Mouse (Mus musculus) kidney, postnatal 4 days (tissue): Measurements from ENCODE around the gene Crkl.
A peak's percentile ranks its signal among the peaks of the same experiment; 100 is the strongest.

ENCODE experiments used
- DNase-seq, 2 experiments: peaks; one replicate each; pipeline ENCODE4 v3.0.0; 2021; ENCODE audit warnings: mixed read lengths in 2 of 2

The Crkl gene

GRCm38 (mm10) chr16:17529981-17530586 is 78.3 kb downstream of the Crkl start:
- DNase-seq = peak; percentile 37 to 55

DNA sequence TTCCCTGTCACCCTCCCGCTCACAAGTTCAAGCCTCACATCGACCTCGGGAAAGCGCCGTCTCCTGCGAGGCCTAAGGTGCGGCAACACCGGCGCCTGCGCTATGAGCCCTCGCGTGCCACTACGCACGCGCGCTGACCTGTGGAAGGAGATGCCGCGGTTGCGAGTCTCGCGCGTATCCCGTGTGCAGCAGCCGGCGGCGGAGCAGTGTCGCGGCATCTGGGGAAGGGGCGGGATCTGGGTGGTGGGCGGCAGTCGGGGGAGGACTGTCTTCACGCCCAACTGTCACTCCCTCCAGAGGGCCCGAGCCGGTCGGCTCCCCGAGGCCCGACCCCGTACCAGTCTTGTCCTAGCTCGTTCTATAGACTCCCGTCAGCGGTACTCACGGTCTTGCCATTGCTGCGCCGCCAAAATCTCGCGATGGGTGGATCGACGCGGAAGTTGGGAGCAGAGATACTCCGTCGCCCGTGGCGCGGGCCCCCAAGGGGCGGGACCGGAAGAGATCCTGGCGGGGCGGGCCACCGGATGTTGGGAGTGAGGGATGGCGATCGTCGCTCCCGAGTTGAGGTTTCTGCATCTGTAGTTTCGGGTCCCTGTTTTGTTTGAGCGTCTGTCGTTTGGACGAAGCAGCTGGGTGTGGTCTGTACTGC is 79.0 kb downstream of the Crkl start, which contains the start of gene Thap7:
Gene Thap7 (minus strand): TSS at position 497 of the 649 bp plus-strand sequence.
- peak; percentile 97 to 99 for DNase-seq

- DNase-seq = peak; percentile 49 to 65
These were observed 80.5 kb downstream of the Crkl start for GRCm38 (mm10) chr16:17532271-17532670.

- no peak for DNase-seq
These were observed 81.0 kb downstream of the Crkl start for GRCm38 (mm10) chr16:17532676-17533329.

GRCm38 (mm10) chr16:17536584-17536983 is 84.8 kb downstream of the Crkl start:
- no peak for DNase-seq
